Mouse (Mus musculus): ENCODE data around the gene Gm15056. TPM values are rescaled to one million over a fixed set of nuclear protein-coding genes. Genes with fewer than 3 reads are reported as not detected.

Gene Gm15056
- polyA plus RNA-seq (2016; fragmentation: Nextera tagmentation; extraction: Ambion mirVana), result not detected in 2 replicates

DNA sequence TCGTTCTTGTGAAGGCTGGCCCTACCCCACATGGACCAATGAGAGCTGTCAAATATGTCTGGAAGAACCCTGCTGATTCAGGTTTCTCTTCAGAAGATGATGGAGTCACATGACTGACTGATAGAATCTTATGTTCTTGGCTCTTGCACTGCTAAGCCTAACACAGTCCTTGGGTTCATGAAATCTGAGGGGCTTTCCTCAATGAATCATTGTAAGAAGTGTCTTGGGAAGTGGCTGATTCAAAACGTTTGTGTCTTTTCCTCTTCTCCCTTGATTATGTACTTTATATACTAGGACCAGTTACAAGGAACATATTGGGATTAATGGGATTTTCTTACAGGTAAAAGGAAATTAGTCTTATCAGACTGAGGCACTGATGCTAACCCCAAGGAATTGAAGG lies at the start of gene Gm15056:
Gene Gm15056 (minus strand): TSS at position 101 of the 400 bp plus-strand sequence.
- H3K9me3 ChIP-seq, result peaks cover 44% of the 10 kb centered on the region
- no peaks in the 10 kb centered on the region for H3K4me1 ChIP-seq
- DNase-seq (ENCODE audit: low spot score), result no peak

DNA sequence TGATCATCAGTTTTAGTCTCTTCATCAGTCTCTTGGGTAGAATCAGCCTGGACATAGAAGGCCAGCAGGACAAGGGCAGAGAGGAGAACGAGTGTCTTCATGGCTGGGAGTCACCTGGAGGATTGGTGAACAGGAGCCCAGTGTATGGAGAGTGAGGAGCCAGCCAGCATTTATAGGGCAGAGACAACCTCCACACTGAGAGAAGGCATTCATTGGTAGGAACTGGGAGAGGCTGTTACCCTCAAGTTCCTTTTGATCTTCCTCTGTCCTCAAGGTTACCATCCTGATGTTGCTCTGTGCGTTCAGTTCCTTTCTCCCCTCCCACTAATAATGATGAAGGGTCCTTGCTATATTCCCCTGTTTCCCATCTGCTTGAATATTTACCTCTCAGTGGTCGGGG lies 42.2 kb upstream of the Gm15056 start, which contains the start of gene AY761185:
Gene AY761185 (minus strand): TSS at position 101 of the 400 bp plus-strand sequence.
- DNase-seq (ENCODE audit: low spot score), result no peak
- 82% methylated on average over 3 of the region's 3 CpGs for WGBS
- Histone ChIP-seq H3K27me3 (replicated peaks; ENCODE audit: low read depth, poor library complexity, severe bottlenecking) (no peaks in the 10 kb centered on the region), H3K4me3 (no peak within 1 kb of the TSS), H3K4me1 (no peaks in the 10 kb centered on the region), H3K27ac (replicated peaks) (no peak within 1 kb of the TSS), H3K36me3 (replicated peaks) (no peaks in the 10 kb centered on the region), H3K9me3 (peaks cover 30% of the 10 kb centered on the region)

More for the DNA sequence above, at the start of gene Gm15056:
- 53% methylated on average over 2 of the region's 2 CpGs for WGBS
- Histone ChIP-seq H3K27me3 (replicated peaks; ENCODE audit: low read depth, poor library complexity, severe bottlenecking) (no peaks in the 10 kb centered on the region), H3K27ac (replicated peaks) (no peak within 1 kb of the TSS), H3K36me3 (replicated peaks) (no peaks in the 10 kb centered on the region), H3K4me3 (no peak within 1 kb of the TSS)

DNA sequence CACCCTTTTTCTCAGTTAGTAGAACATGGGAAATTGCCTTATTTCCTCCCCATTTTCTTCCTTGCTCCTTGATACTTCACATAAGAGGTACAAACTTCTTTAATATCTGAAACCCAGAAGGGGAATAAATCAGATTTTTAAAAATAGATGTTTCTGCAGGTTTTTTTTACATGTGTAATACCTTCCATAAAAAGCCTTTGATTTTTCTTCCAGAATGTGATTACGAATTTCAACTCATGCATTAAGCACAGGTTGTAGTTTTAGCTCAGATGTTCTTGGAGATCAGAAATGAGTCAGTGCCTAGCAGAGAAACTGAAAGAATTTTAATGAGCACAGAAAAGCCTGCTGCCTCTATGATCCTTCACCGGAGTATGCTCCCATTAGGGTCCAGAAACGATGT lies 19.5 kb upstream of the Gm15056 start, which contains the start of gene Gm6040:
Gene Gm6040 (minus strand): TSS at position 101 of the 400 bp plus-strand sequence.
- no peak within 1 kb of the TSS for H3K27ac ChIP-seq (replicated peaks)
- WGBS, result 80% methylated on average over 3 of the region's 3 CpGs
- no peaks in the 10 kb centered on the region for H3K27me3 ChIP-seq (replicated peaks; ENCODE audit: low read depth, poor library complexity, severe bottlenecking)
- H3K9me3 ChIP-seq, result peaks cover 37% of the 10 kb centered on the region
- no peak for DNase-seq (ENCODE audit: low spot score)
- H3K4me3 ChIP-seq, result no peak within 1 kb of the TSS
- H3K36me3 ChIP-seq (replicated peaks), result no peaks in the 10 kb centered on the region
- H3K4me1 ChIP-seq, result no peaks in the 10 kb centered on the region

DNA sequence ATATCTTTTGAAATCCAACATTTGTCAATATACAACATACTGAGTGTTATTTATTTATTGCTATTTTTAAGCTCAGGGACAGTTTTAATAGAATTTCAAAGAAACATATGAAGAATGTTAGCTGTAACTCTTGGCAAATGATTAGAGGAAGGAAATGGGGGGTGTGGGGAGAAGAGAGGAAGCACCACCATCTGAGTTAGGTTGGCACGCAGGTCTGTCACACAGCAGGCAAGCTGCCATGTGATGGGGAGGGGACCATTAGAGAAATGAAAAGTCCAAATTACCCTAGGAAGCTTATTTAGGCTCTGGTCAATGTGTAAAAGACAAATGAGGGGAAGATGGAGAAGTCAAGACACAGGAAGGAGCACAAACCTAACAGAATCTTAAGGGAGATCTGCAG lies 9.9 kb upstream of the Gm15056 start:
- DNase-seq (ENCODE audit: low spot score), result no peak
- Histone ChIP-seq H3K27ac (replicated peaks) (no peak overlapping the region), H3K9me3 (peaks cover 27% of the 10 kb centered on the region), H3K4me3 (no peak overlapping the region), H3K36me3 (replicated peaks) (no peaks in the 10 kb centered on the region), H3K4me1 (no peaks in the 10 kb centered on the region), H3K27me3 (replicated peaks; ENCODE audit: low read depth, poor library complexity, severe bottlenecking) (no peaks in the 10 kb centered on the region)
- 86% methylated on average over 1 of the region's 1 CpGs for WGBS

DNA sequence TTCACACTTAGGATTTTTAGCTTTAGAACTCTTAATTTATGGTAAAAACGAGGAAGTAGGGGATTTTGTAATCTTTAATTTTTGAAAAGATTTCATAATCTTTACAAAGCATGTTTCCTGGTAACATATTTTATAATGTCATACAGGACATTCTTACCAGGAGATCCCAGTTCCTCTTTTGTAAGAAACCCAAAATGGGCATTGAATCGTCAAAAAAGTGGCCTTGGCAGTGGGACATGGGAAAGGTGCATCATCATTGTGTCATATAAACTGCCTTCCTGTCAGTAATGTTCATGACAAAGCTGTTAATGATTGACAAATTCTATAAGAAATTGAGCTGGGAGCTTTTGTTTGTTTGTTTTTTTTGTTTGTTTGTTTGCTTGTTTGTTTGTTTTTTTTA lies 5.8 kb upstream of the Gm15056 start:
- H3K4me1 ChIP-seq, result no peaks in the 10 kb centered on the region
- DNase-seq (ENCODE audit: low spot score), result no peak
- no peaks in the 10 kb centered on the region for H3K36me3 ChIP-seq (replicated peaks)
- no peaks in the 10 kb centered on the region for H3K27me3 ChIP-seq (replicated peaks; ENCODE audit: low read depth, poor library complexity, severe bottlenecking)
- H3K4me3 ChIP-seq, result no peak overlapping the region
- H3K9me3 ChIP-seq, result peaks cover 23% of the 10 kb centered on the region
- 78% methylated on average over 2 of the region's 2 CpGs for WGBS
- H3K27ac ChIP-seq (replicated peaks), result no peak overlapping the region

DNA sequence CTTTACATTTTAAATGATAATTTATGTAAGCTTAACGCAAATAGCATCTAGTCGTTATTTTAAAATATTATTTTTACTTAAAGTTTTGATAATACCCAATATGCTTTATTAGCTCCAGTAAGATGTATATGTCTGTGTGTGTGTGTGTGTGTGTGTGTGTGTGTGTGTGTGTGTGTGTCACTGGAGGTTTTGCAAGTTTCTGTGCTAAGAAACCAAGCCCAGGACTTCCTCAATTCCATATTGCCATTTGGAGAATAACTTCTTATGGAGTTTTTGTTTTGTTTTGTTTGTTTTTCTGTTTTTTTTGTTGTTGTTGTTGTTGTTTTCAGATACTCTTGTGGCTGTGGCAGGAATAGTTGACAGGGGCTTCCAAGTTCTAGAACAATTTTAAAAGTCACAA lies 4.7 kb upstream of the Gm15056 start:
- 88% methylated on average over 2 of the region's 2 CpGs for WGBS

DNA sequence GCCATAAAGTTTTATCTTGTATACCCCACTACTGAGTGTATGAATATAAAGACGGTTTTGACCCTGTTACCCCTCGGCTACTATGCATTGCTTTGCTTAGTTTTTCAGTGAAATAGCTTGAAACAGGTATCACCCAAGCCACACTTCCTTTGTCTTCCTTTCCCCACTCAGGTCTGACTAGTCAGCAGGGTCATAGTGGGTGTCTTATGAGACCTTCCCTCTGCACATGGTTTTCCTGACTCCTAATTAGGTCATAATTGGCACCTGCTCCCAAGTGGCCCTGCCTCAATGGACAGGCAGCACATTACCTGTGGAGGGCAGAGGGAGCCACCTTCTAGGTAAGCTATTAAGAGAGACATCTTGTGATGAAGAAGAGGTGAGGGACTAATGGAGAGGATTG lies 10.1 kb downstream of the Gm15056 start, which contains the start of gene Defb33:
Gene Defb33 (plus strand): TSS at position 301 of the 400 bp plus-strand sequence.
- H3K27me3 ChIP-seq (replicated peaks; ENCODE audit: low read depth, poor library complexity, severe bottlenecking), result no peaks in the 10 kb centered on the region
- peaks cover 65% of the 10 kb centered on the region for H3K9me3 ChIP-seq
- no peak within 1 kb of the TSS for H3K27ac ChIP-seq (replicated peaks)
- no peaks in the 10 kb centered on the region for H3K4me1 ChIP-seq
- WGBS, result 85% methylated on average over 2 of the region's 2 CpGs
- no peaks in the 10 kb centered on the region for H3K36me3 ChIP-seq (replicated peaks)
- no peak for DNase-seq (ENCODE audit: low spot score)
- H3K4me3 ChIP-seq, result no peak within 1 kb of the TSS

More for the DNA sequence above, 4.7 kb upstream of the Gm15056 start:
- H3K4me3 ChIP-seq, result no peak overlapping the region
- no peaks in the 10 kb centered on the region for H3K4me1 ChIP-seq
- peaks cover 20% of the 10 kb centered on the region for H3K9me3 ChIP-seq
- H3K27ac ChIP-seq (replicated peaks), result no peak overlapping the region
- no peaks in the 10 kb centered on the region for H3K27me3 ChIP-seq (replicated peaks; ENCODE audit: low read depth, poor library complexity, severe bottlenecking)
- no peaks in the 10 kb centered on the region for H3K36me3 ChIP-seq (replicated peaks)
- no peak for DNase-seq (ENCODE audit: low spot score)

DNA sequence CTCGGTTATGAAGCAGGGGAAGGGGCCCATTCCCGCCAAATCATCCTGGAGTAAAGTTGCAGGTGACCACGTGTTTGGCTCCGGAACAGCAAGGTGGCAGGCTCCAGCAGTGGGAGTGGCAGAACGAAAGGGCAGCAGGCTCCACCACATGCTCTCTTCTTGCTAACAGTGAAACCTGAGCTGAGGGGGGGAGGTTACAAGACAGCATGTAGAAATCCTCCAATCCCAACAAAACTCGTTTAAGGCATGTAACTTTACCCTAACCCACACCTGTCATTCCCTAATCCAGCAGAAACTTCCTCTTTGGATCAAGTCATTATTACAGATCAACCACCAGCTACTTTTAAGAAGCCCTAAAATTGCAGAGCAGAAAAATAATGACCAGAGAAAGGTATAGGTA lies 27.8 kb downstream of the Gm15056 start:
- WGBS, result 44% methylated on average over 6 of the region's 6 CpGs

More for the DNA sequence above, 27.8 kb downstream of the Gm15056 start:
- Histone ChIP-seq H3K27ac (replicated peaks) (no peak overlapping the region), H3K27me3 (replicated peaks; ENCODE audit: low read depth, poor library complexity, severe bottlenecking) (no peaks in the 10 kb centered on the region), H3K4me1 (no peaks in the 10 kb centered on the region), H3K9me3 (peaks cover 37% of the 10 kb centered on the region), H3K36me3 (replicated peaks) (no peaks in the 10 kb centered on the region), H3K4me3 (no peak overlapping the region)
- no peak for DNase-seq (ENCODE audit: low spot score)

Other genes with a start within 250 kb of the Gm15056 start
- not detected in 2 replicates for gene Defb33, start 10.0 kb downstream of the Gm15056 start, polyA plus RNA-seq (2016; fragmentation: Nextera tagmentation; extraction: Ambion mirVana)
- not detected in 2 replicates for gene Gm6040, start 19.4 kb upstream of the Gm15056 start, polyA plus RNA-seq (2016; fragmentation: Nextera tagmentation; extraction: Ambion mirVana)
- gene AY761185, start 42.1 kb upstream of the Gm15056 start, polyA plus RNA-seq (2016; fragmentation: Nextera tagmentation; extraction: Ambion mirVana), result not detected in 2 replicates
- gene Defa21, start 122.9 kb upstream of the Gm15056 start, polyA plus RNA-seq (2016; fragmentation: Nextera tagmentation; extraction: Ambion mirVana), result not detected in 2 replicates
- gene Defa23, start 152.4 kb upstream of the Gm15056 start, polyA plus RNA-seq (2016; fragmentation: Nextera tagmentation; extraction: Ambion mirVana), result not detected in 2 replicates
- not detected in 2 replicates for gene Defa35, start 162.4 kb upstream of the Gm15056 start, polyA plus RNA-seq (2016; fragmentation: Nextera tagmentation; extraction: Ambion mirVana)
- gene Defa25, start 181.8 kb upstream of the Gm15056 start, polyA plus RNA-seq (2016; fragmentation: Nextera tagmentation; extraction: Ambion mirVana), result not detected in 2 replicates
- not detected in 2 replicates for gene Gm14851, start 193.4 kb upstream of the Gm15056 start, polyA plus RNA-seq (2016; fragmentation: Nextera tagmentation; extraction: Ambion mirVana)
- gene Defa30, start 232.0 kb upstream of the Gm15056 start, polyA plus RNA-seq (2016; fragmentation: Nextera tagmentation; extraction: Ambion mirVana), result not detected in 2 replicates

All from embryonic facial prominence, embryonic 10.5 days (tissue).